Mouse (Mus musculus) CH12.LX (cell line): ENCODE results near the gene Gm960. TPM values are rescaled to one million over a fixed set of nuclear protein-coding genes. Genes with fewer than 3 reads are reported as not detected.
A peak's percentile ranks its signal among the peaks of the same experiment; 100 is the strongest.

Source experiments
- DNase-seq: peaks from one replicate; pipeline ENCODE4 v3.0.0-alpha.2; 2013; ENCODE audit errors: extremely low read depth
- H3K27ac ChIP-seq: 2 replicates; pipeline ENCODE4 v1.5.1; 2012; ENCODE audit warnings: low read depth, mild to moderate bottlenecking, control low read depth, moderate library complexity; ENCODE audit not compliant: insufficient read depth
- H3K27me3 ChIP-seq: replicated peaks from 2 replicates; pipeline ENCODE3; 2012; ENCODE audit warnings: inconsistent platforms
- H3K36me3 ChIP-seq, 2 experiments: replicated peaks in 1 of 2; 2 replicates each; pipeline versions ENCODE3 to v1.6.1; 2012; ENCODE audit warnings: inconsistent platforms in 1 of 2, low read length in 1 of 2, mild to moderate bottlenecking in 1 of 2, mixed read lengths in 1 of 2, moderate library complexity in 1 of 2; ENCODE audit not compliant: control insufficient read depth in 1 of 2, insufficient read depth in 1 of 2
- H3K4me1 ChIP-seq, 2 experiments: 2 replicates each; pipeline ENCODE4 v1.6.1; 2012; ENCODE audit warnings: inconsistent platforms in 1 of 2, moderate library complexity in 1 of 2; ENCODE audit not compliant: insufficient read depth in 2 of 2, control insufficient read depth in 1 of 2
- H3K4me2 ChIP-seq: 2 replicates; pipeline ENCODE4 v1.6.1; 2012; ENCODE audit warnings: low read depth, mild to moderate bottlenecking, control low read depth; ENCODE audit not compliant: poor library complexity, insufficient read depth, severe bottlenecking
- H3K4me3 ChIP-seq, 3 experiments: fragments of 150-350 bp in 1 of 3; sonication (generic) in 1 of 3; replicated peaks in 1 of 3; 2 replicates each; pipeline versions ENCODE3 to v1.5.1; 2011 to 2012; ENCODE audit warnings: low read depth in 2 of 3, low read length in 2 of 3, mild to moderate bottlenecking in 2 of 3, moderate library complexity in 2 of 3, control low read depth in 1 of 3, improper control_type of control experiment in 1 of 3, inconsistent platforms in 1 of 3, mixed read lengths in 1 of 3; ENCODE audit not compliant: poor library complexity in 1 of 3
- H3K79me2 ChIP-seq: replicated peaks from 2 replicates; pipeline ENCODE4 v1.6.1; 2012; ENCODE audit warnings: mild to moderate bottlenecking, moderate library complexity; ENCODE audit not compliant: control insufficient read depth, poor library complexity, insufficient read depth, severe bottlenecking; ENCODE audit errors: extremely low read depth
- H3K9ac ChIP-seq: 2 replicates; pipeline ENCODE4 v1.6.1; 2012; ENCODE audit warnings: low read depth, mild to moderate bottlenecking, control low read depth, moderate library complexity; ENCODE audit not compliant: insufficient read depth
- H3K9me3 ChIP-seq: replicated peaks from 2 replicates; pipeline ENCODE3; 2012; ENCODE audit warnings: low read length, inconsistent platforms, mixed read lengths
- BHLHE40 ChIP-seq: IDR thresholded peaks from 2 replicates; pipeline ENCODE4 v1.6.1; 2011; ENCODE audit warnings: mild to moderate bottlenecking, low read depth, low read length, improper control_type of control experiment
- CHD2 ChIP-seq: IDR thresholded peaks from 2 replicates; pipeline ENCODE4 v1.6.1; 2011; ENCODE audit warnings: low read length, improper control_type of control experiment
- ELF1 ChIP-seq: IDR thresholded peaks from 2 replicates; pipeline ENCODE4 v1.6.1; 2014; ENCODE audit warnings: low read depth, mild to moderate bottlenecking, inconsistent platforms, low read length, improper control_type of control experiment
- HCFC1 ChIP-seq: IDR thresholded peaks from 2 replicates; pipeline ENCODE4 v1.6.1; 2012; ENCODE audit warnings: low read depth, mild to moderate bottlenecking, inconsistent platforms, low read length, improper control_type of control experiment
- MXI1 ChIP-seq: IDR thresholded peaks from 2 replicates; pipeline ENCODE4 v1.6.1; 2011; ENCODE audit warnings: mild to moderate bottlenecking, low read depth, low read length, improper control_type of control experiment
- MYC ChIP-seq: IDR thresholded peaks from 2 replicates; pipeline ENCODE4 v1.6.1; 2011; ENCODE audit warnings: low read depth, mild to moderate bottlenecking, improper control_type of control experiment, low read length
- NRF1 ChIP-seq: IDR thresholded peaks from 2 replicates; pipeline ENCODE4 v1.6.1; 2014; ENCODE audit warnings: low read depth, mild to moderate bottlenecking, inconsistent platforms, low read length, improper control_type of control experiment, moderate library complexity
- PAX5 ChIP-seq: IDR thresholded peaks from 2 replicates; pipeline ENCODE4 v1.6.1; 2012; ENCODE audit warnings: low read length, inconsistent platforms, mixed read lengths
- POLR2AphosphoS2 ChIP-seq: IDR thresholded peaks from 2 replicates; pipeline ENCODE4 v1.6.1; 2011; ENCODE audit warnings: low read depth, low read length, improper control_type of control experiment
- RAD21 ChIP-seq: IDR thresholded peaks from 2 replicates; pipeline ENCODE4 v1.6.1; 2011; ENCODE audit warnings: low read depth, mild to moderate bottlenecking, low read length, improper control_type of control experiment, moderate library complexity
- SMC3 ChIP-seq: IDR thresholded peaks from 2 replicates; pipeline ENCODE4 v1.6.1; 2011; ENCODE audit warnings: low read depth, low read length, improper control_type of control experiment
- TCF12 ChIP-seq: IDR thresholded peaks from 2 replicates; pipeline ENCODE4 v1.6.1; 2014; ENCODE audit warnings: low read depth, mild to moderate bottlenecking, inconsistent platforms, low read length, improper control_type of control experiment
- UBTF ChIP-seq: IDR thresholded peaks from 2 replicates; pipeline ENCODE4 v1.6.1; 2012; ENCODE audit warnings: low read depth, mild to moderate bottlenecking, inconsistent platforms, low read length, improper control_type of control experiment, moderate library complexity
- ZC3H11A ChIP-seq: IDR thresholded peaks from 2 replicates; pipeline ENCODE4 v1.6.1; 2012; ENCODE audit warnings: low read depth, mild to moderate bottlenecking, inconsistent platforms, low read length, improper control_type of control experiment
- ZKSCAN1 ChIP-seq: IDR thresholded peaks from 2 replicates; pipeline ENCODE4 v1.6.1; 2012; ENCODE audit warnings: low read depth, inconsistent platforms, low read length, improper control_type of control experiment, borderline replicate concordance
- dilution Hi-C: fragments of 300-500 bp; cut with MboI; formaldehyde crosslinking; loops from 2 replicates; pipeline ENCODE4 v1.14.3; 2020; ENCODE audit warnings: low sequenced_read_pairs; ENCODE audit not compliant: extremely low pct_unique_long_range_greater_than_20kb, extremely low pct_ligation_motif_present
- in situ Hi-C: fragments of 300-500 bp; cut with MboI; formaldehyde crosslinking; loops from 3 replicates; pipeline ENCODE4 v1.14.3; 2019; ENCODE audit warnings: low sequenced_read_pairs, low pct_ligation_motif_present, low pct_unique_long_range_greater_than_20kb, mixed read lengths
- polyA plus RNA-seq: library from polyadenylated mRNA; unstranded; fragments of >175 nt; gene quantifications from 2 replicates; pipeline ENCODE4 v1.2.1, GENCODE M21; 2012; ENCODE audit warnings: low read depth; ENCODE audit not compliant: insufficient read length
- total RNA-seq, 2 experiments: library from RNA; depleted of rRNA; stranded (reverse); fragments of 300-350 nt in 1 of 2; fragments of >200 nt in 1 of 2; gene quantifications; 2 replicates each; pipeline ENCODE4 v1.2.3; 2012 to 2014

The Gm960 gene
- total and polyA plus RNA-seq, 3 experiments = 0.38 TPM; not detected in 2

DNA sequence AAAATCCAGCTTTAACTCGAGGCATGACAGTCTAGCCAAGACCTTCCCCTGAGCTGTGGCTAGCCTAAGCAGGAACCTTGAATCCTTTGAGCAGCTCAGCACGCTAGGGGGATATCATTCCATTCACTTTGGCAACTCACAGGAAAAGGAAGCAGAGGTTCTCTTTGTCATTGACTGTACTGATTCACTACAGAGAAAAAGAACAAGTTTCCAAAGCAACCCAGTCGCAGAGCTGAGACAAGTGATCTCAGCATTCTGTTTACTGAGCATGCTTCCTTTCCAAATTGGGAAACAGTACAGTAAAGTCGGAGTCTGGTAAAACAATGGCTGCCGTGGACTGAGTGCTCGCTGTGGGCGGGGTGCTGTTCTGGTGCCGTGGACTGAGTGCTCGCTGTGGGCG lies 10.3 kb upstream of the Gm960 start:
- no peak for DNase-seq
- Histone ChIP-seq H3K79me2 (no peaks in the 10 kb centered on the region), H3K27ac (no peak overlapping the region), H3K36me3 (no peaks in the 10 kb centered on the region), H3K9ac (no peak overlapping the region), H3K27me3 (peaks cover 4% of the 10 kb centered on the region), H3K4me3 (no peak overlapping the region), H3K4me1 (no peaks in the 10 kb centered on the region), H3K4me2 (no peak overlapping the region), H3K9me3 (peaks cover 10% of the 10 kb centered on the region)
- in situ Hi-C loops = no loop called here
- no peak for TF ChIP-seq PAX5
- TF ChIP-seq MYC = no peak
- TF ChIP-seq MXI1 = no peak
- no peak for TF ChIP-seq UBTF
- no peak for TF ChIP-seq SMC3
- dilution Hi-C loops = no loop called here

- Histone ChIP-seq H3K36me3 (no peaks in the 10 kb centered on the region), H3K9me3 (no peaks in the 10 kb centered on the region), H3K27me3 (peaks cover 41% of the 10 kb centered on the region), H3K27ac (no peak overlapping the region), H3K9ac (no peak overlapping the region), H3K4me2 (0 out of 2 replicates have a peak overlapping the region, but pooled peaks have one; percentile 6), H3K4me1 (peaks cover 0 to 5% of the 10 kb centered on the region in 2 experiments; a peak in 2 of 4 replicates), H3K4me3 (no peak overlapping the region), H3K79me2 (no peaks in the 10 kb centered on the region)
- TF ChIP-seq ZKSCAN1 (no peak), TCF12 (no peak)
- dilution Hi-C loops (no loop called here), in situ Hi-C loops (no loop called here)
- no peak for DNase-seq
Observed at GRCm38 (mm10) chr19:4701221-4701620, 2.8 kb upstream of the Gm960 start.

- Histone ChIP-seq H3K4me1 (peaks cover 0 to 5% of the 10 kb centered on the region in 2 experiments; a peak in 2 of 4 replicates), H3K4me3 (no peak overlapping the region), H3K27me3 (peaks cover 40% of the 10 kb centered on the region)
- in situ Hi-C loops = no loop called here
- TF ChIP-seq RAD21 = no peak
- no peak for TF ChIP-seq BHLHE40
- TF ChIP-seq ELF1 = no peak
- no peak for TF ChIP-seq NRF1
- TF ChIP-seq PAX5 = no peak
- TF ChIP-seq MXI1 = no peak
- TF ChIP-seq ZC3H11A = no peak
- TF ChIP-seq HCFC1 = no peak
- TF ChIP-seq POLR2AphosphoS2 = no peak
- TF ChIP-seq CHD2 = no peak
- TF ChIP-seq, all 38 proteins: peak for 0
- H3K9ac ChIP-seq = no peak overlapping the region
- H3K27ac ChIP-seq = no peak overlapping the region
- H3K4me2 ChIP-seq = no peak overlapping the region
- H3K9me3 ChIP-seq = no peaks in the 10 kb centered on the region
- DNase-seq = no peak
- dilution Hi-C loops = no loop called here
- no peaks in the 10 kb centered on the region for H3K36me3 ChIP-seq
- H3K79me2 ChIP-seq = no peaks in the 10 kb centered on the region
Observed at GRCm38 (mm10) chr19:4700656-4701055, 2.2 kb upstream of the Gm960 start.
